Mouse (Mus musculus) brain, embryonic 14.5 days (tissue): ENCODE data around the gene Lipi. TPM values are rescaled to one million over a fixed set of nuclear protein-coding genes. Genes with fewer than 3 reads are reported as not detected.
A peak's percentile ranks its signal among the peaks of the same experiment; 100 is the strongest.

ENCODE experiments used
- DNase-seq: peaks from one replicate; pipeline ENCODE4 v3.0.0-alpha.2; 2011; ENCODE audit warnings: low read depth
- CTCF ChIP-seq: fragments of 200-500 bp; IDR thresholded peaks from 2 replicates; pipeline ENCODE4 v1.5.1; 2012; ENCODE audit warnings: inconsistent platforms, mild to moderate bottlenecking, moderate library complexity, borderline replicate concordance; ENCODE audit not compliant: insufficient read depth, insufficient read length; ENCODE audit errors: extremely low read depth
- POLR2A ChIP-seq: fragments of 200-500 bp; IDR thresholded peaks from 2 replicates; pipeline ENCODE4 v1.6.1; 2012; ENCODE audit warnings: mild to moderate bottlenecking, inconsistent platforms, borderline replicate concordance; ENCODE audit not compliant: poor library complexity, insufficient read depth, insufficient read length, severe bottlenecking; ENCODE audit errors: extremely low read depth
- polyA plus RNA-seq: library from polyadenylated mRNA; depleted of rRNA; stranded (reverse); fragments of >200 nt; gene quantifications from 2 replicates; pipeline ENCODE4 v1.2.3, GENCODE M21; 2012; rRNA removed

Lipi gene
- polyA plus RNA-seq, 1 experiment = 0.10 TPM

DNA sequence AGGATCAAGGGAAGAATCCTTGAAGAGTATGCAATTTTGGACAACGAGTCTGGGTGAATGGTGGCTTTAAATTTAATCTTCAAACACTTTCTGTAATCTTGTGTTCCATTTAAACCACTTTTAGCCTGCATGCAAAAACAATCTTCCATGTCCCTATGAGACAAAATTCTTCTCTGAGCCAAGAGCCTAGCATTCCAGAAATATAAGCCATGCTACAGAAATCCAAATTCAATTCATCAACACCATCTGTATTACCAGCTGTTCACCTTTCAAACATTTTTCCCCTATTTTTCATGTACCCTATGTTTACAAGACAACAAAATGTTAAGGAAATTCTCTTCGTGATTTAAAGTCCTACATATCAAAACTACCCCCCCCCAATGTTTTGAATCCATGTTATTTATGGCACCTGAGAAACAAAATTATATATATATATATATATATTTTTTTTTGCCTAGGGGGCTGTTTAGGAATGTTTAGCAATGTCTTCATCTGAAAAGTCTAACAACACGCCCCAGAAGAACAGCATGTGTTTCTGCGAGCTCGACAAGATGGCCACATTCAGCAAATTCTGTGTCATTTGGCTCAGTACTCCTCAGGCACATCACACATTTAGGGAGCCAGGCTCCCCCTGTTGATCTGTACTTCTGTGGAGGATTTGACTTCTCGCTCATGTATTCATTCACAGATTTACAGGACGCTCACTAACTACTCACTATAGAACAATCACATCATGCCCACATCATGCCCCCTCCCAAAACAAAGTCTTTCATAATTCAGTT lies 47.9 kb downstream of the Lipi start:
- no peak for TF ChIP-seq CTCF
- TF ChIP-seq POLR2A = no peak
- DNase-seq = peak; percentile 73

DNA sequence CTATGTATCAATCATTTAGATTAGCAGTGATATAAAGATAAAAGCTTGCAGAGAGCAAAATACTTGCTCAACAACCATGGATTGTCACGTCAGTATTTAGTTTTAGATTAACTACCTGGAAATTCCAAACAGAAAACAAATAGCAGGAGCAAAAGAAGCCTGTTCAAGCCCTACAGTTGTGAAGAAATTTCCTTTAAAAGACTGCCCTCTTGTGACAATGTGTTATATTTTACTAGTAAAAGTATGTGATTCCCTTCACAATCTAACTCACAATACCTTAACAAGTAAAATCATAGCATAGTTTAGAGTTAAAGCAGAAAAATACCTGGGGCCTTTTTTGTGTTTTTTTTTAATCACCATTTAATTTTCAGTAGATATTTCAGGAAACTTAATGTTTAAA lies 54.2 kb downstream of the Lipi start:
- DNase-seq = peak; percentile 56
- TF ChIP-seq POLR2A = no peak
- 0 out of 2 replicates have a peak, but pooled peaks have one; percentile 2 for TF ChIP-seq CTCF

DNA sequence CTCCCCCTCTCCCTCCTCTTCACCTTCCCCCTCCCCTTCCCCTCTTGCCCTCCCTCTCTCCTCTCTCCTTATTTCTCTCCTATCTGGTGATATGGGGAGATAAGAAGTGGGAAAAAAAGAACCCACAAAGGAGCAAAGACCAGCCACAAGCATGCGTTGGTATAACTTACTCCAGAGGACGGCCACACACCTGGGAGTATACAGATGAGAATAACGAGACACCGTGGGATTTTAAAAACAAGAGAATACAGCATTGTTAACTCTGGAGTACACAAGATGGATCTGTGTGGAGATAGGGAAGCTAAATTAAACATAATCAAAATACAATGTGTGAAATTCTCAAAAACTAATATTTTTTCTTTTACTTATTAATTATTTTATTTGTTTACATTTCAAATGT lies 89.3 kb downstream of the Lipi start:
- no peak for DNase-seq
- TF ChIP-seq CTCF (no peak), POLR2A (no peak)

Other genes with a start within 250 kb of the Lipi start
- 1.5 and 2.5 TPM in 2 replicates for gene Rbm11, start 6.8 kb upstream of the Lipi start, polyA plus RNA-seq
- gene Hspa13, start 181.0 kb upstream of the Lipi start, polyA plus RNA-seq = 19.3 and 26.0 TPM in 2 replicates